Mouse (Mus musculus) embryo, embryonic 10 days (tissue): ENCODE measurements around the gene Ptprcap.
"Not testable (repeated sequence)": the region's sequence is repeated elsewhere in the genome, so short reads cannot be mapped to it uniquely, and the experiment has no call there.

Experiments used
- DNase-seq: peaks from one replicate; pipeline ENCODE4 v3.0.0-alpha.2; 2015; ENCODE audit warnings: low spot score

Ptprcap gene

DNA sequence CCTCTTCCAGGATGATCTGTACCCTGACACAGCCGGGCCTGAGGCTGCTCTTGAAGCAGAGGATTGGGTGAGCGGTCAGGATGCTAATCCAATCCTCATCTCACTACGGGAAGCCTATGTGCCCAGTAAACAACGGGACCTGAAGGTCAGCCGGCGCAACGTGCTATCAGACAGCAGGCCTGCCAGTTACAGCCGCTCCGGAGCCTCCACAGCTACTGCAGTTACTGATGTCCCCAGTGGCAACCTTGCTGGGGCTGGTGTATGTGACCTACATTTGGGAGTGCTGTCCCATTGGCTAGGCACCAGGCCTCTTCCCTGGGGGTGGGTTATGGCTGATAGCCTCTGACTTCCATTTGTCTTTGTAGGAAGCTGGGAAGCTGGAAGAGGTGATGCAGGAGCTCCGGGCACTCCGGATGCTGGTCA is at the start of gene Ptprcap:
Gene Ptprcap, plus strand, starts transcription at position 373 of the 423 bp plus-strand sequence.
- DNase-seq = no peak

- DNase-seq = no peak
Measured at GRCm38 (mm10) chr19:4103792-4104191, 49.6 kb upstream of the Ptprcap start.

DNA sequence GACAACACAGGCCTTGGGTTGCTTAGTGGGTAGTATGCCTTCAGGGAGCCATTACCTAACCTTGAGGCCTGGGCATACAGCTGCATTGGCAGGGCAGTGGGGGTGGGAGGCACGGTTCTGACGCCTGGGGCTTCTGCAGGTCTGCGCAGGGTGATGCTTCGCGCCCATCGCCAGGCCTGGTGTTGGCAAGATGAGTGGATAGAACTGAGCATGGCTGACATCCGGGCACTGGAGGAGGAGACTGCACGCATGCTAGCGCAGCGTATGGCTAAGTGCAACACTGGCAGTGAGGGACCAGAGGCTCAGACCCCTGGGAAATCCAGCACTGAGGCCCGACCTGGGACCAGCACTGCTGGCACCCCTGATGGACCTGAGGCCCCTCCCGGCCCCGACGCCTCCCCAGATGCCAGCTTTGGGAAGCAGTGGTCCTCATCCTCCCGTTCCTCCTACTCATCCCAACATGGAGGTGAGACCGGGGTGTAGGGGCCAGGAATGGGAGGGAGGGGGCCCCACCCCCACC is 48.7 kb upstream of the Ptprcap start:
- no peak for DNase-seq

- DNase-seq = no peak
Measured at GRCm38 (mm10) chr19:4106654-4107053, 46.8 kb upstream of the Ptprcap start.

DNA sequence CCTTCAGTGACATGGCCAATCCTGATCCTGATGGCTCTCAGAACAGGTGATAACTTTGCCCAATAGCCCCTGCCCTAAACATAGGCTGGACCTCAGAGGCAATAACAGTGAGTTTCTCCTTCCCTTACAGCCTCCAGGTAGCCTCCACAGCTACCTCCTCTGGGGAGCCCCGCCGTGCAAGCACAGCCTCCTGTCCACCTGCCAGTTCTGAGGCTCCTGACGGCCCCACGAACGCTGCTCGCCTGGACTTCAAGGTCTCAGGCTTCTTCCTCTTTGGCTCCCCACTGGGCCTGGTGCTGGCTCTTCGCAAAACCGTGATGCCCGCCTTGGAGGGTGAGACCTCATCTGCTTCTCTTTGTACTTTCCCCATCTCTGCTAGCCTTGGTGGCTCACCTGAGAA is 44.9 kb upstream of the Ptprcap start:
- DNase-seq = no peak

DNA sequence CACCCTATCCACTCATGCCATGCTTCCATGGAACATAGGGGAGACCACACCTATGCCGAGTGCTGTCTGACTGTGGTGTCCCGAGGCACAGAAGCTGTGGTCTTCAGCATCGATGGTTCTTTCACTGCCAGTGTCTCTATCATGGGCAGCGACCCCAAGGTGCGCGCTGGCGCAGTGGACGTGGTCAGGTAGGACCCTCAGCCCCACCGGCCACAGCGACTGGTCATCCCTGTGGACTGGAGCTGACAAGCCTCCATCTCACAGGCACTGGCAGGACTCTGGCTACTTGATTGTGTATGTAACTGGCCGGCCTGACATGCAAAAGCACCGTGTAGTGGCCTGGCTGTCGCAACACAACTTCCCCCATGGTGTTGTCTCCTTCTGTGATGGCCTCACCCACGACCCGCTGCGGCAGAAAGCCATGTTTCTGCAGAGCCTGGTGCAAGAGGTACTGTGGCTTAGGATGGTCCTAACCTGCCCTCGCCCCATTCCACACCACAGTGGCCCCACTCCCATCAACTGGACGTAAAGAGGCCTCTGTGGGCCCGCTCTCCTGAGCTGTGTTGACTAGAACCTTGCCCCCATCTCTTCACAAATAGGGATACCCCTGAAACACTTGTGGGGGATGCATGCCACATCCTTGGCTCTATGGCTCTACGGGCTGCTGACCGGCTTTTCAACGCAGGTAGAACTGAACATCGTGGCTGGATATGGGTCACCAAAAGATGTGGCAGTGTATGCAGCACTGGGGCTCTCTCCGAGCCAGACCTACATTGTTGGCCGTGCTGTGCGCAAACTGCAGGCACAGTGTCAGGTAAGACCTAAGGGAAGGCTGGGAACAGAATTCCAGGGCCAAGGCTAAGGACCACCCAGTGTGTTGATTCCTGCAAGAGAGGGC is 41.1 kb upstream of the Ptprcap start:
- DNase-seq = no peak

GRCm38 (mm10) chr19:4113186-4113805 is 40.1 kb upstream of the Ptprcap start:
- DNase-seq = no peak

GRCm38 (mm10) chr19:4113806-4114230 is 39.6 kb upstream of the Ptprcap start:
- DNase-seq = no peak

DNA sequence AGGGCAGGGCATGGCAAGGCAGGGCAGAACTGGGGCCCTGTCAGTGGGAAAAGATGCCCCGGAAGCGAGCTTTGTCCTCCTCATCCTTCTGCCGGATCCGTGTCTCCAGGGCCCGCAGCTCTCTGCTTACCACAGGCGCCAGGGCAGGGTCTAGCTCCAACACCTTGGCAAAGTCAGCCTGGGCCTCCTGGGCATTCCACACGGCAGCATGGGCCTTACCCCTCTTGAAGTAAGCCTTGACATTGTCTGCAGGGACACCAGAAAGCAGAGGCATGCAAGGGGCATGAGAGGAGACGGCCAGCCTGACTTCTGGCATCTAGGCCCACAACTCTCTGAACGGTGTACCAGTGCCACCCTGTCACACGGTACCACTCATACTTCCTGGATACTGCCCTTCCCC is 38.9 kb upstream of the Ptprcap start:
- no peak for DNase-seq

- DNase-seq = no peak
Measured at GRCm38 (mm10) chr19:4115144-4115543, 38.3 kb upstream of the Ptprcap start.

GRCm38 (mm10) chr19:4115816-4116215 is 37.6 kb upstream of the Ptprcap start:
- DNase-seq = no peak

DNA sequence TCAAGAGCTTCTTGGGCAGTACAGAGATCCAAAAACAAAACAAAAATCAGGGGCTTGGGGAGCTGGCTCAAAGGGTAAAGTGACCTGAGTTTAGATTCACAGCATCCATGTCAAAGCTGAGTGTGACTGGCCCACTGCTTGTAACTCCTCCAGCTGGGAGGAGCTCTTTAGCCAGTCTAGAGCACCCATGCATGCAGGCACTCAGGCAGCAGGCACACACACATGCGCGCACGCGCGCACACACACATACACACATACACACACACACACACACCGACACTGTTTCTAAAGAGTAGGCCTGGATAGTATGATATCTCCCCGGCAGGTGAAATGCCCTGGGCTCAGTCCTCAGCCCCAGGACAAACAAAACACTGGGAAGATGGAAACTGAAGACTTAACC is 36.4 kb upstream of the Ptprcap start:
- no peak for DNase-seq

DNA sequence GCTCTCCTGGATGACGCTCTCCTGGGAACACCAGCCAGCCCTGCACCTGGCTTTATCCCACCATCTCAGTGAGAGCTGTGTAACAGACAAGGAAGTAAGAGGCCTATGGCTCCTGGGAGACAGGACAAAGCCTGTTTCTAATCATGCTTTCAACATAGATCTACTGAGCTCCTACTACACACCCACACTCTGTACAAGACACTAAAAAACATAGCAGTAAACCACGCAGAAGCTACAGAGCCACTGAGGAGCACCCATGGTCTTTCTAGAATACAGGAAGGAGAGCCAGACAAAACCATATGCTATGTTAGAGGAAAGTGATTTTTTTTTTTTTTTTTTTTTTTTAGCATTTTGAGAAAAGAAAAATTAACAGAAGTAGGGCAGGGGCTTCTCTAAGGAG is 35.1 kb upstream of the Ptprcap start:
- no peak for DNase-seq

GRCm38 (mm10) chr19:4119716-4120487 is 33.5 kb upstream of the Ptprcap start:
- DNase-seq = no peak

DNA sequence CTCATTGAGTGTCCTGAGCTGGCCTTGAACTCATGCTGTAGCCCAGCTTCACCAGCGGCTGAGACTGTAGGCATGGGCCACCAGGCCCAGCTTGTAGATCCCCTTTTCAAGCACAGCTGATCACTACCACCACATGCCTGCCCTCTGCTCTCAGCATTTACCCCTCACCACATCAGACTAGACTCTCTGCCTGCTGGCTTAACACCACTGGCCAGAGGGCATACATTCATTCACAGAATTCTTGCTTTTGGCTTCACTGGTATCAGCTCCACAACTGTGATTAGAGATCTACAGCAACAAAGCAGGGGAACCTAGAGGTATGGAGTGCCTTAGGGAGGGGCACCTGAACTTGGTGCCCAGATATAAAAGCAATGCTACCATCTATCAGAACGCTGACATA is 32.9 kb upstream of the Ptprcap start:
- no peak for DNase-seq

GRCm38 (mm10) chr19:4121097-4121805 is 32.2 kb upstream of the Ptprcap start:
- DNase-seq = peak; percentile 98

DNA sequence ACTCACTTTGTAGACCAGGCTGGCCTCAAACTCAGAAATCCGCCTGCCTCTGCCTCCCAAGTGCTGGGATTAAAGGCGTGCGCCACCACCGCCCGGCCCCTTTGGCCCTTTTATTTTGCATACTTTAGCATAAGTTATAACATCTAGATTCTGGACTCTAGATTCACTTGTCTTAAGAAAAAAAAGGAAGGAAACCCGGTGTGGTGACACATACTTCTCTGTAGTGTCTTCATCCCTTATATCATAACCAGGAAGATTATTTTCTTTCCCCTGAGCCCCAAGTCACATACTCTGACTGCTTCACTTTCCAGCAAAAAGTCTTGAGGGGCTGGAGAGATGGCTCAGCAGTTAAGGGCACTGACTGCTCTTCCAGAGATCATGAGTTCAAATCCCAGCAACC is 31.5 kb upstream of the Ptprcap start:
- not testable (repeated sequence) for DNase-seq

DNA sequence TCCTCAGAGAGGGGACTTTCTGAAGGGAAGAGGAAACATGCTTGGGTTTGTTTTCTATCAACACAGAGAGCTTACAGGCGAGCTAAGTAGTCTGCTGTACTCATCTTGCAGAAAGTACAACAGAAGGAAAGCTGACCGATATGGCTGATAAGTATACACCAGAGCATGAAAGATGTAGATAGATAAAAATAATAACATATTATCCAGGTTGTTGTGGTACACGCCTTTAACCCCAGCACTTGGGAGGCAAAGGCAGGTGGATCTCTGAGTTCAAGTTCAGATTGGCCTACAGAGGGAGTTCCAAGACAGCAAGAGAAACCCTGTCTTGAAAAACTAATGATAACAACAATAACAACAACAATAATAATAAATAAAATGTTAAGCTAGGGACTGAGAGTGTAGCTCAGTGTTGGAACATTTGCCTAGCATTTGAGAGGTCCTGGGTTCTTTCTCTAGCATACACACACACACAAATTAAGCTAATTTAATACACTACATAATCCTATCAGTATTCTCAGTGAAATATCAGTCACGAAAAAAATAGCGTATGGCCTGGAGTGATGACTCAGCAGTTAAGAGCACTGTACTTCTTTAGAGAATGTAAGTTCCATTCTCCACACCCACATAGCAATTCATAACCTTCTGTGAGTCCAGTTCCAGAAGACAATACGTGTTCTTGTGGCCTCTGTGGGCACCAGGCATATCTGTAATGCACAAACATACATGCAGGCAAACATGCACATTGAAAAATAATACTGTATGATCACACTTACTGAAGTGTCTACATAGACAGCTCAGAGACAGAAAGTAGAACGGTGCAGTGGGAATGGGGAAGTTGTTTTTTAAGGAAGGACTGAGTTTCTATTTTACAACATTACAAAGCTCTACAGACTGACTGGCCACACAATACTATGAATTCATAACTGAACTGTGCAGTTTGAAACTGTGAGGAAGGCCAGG is 30.7 kb upstream of the Ptprcap start:
- no peak for DNase-seq

GRCm38 (mm10) chr19:4124432-4124831 is 29.0 kb upstream of the Ptprcap start:
- no peak for DNase-seq

DNA sequence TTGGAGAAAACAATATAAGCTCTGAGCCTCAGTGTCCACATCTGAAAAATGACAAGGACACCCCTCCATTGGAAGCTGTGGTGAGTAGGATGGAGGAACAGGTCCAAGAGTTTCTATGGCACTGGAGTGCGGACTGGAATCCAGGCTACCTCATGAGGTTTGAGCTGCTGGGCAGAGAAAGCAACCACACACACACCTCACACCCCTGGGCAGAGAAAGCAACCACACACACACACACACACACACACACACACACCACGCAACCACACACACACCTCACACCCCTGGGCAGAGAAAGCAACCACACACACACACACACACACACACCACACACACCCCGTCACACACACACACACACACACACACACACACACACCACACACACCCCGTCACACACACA is 28.1 kb upstream of the Ptprcap start:
- DNase-seq = not testable (repeated sequence)
